Mouse (Mus musculus) urinary bladder, postnatal 36 days (tissue): Measurements from ENCODE around the gene Gm43720.
"Not testable (repeated sequence)": the region's sequence is repeated elsewhere in the genome, so short reads cannot be mapped to it uniquely, and the experiment has no call there.

Source experiments
- DNase-seq, 2 experiments: peaks; one replicate each; pipeline ENCODE4 v3.0.0; 2022; ENCODE audit warnings: low spot score in 2 of 2, mixed read lengths in 1 of 2

The Gm43720 gene

DNA sequence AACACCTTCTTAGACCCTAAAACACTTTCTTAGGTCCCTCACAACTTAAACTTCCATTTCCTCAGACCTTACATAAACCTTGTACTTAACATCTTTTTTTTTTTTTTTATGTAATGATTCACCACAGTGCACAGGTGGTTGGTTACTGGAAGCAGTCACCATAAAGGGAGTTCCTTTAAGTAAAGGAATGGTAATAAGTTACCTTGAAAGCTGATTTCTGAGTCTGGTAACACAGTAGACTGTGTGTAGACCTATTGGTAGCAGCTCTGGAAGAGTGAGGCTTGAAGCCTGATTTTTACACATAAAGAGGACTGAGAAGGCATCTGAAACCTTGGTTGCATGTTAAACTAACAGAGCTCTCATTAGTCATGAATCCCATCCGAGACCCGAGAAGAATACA lies 59.9 kb downstream of the Gm43720 start:
- DNase-seq = no peak

DNA sequence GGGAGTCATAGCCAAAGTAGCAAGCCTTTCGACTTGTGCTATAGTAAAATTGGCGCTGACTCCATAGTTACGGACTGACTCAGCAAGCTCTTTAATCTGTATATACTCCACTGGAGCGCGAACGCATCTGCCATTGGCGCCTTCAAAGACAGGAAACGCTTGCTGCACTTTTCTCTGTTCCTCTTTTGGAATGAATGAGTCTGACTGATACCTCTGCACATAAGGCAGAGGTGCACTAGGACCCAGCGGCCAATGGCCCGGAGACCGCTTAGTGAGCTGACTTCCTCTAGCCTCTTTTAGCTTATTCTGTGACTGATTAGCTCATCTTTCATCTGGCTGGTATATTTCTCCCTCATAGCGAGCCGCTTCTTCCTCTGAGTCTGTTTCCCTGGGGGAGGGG lies 63.1 kb downstream of the Gm43720 start:
- DNase-seq = not testable (repeated sequence)
